Mouse (Mus musculus) spleen, adult 2 months (tissue): ENCODE results near the gene Hacd4. TPM values are rescaled to one million over a fixed set of nuclear protein-coding genes. Genes with fewer than 3 reads are reported as not detected.

Source experiments
- DNase-seq, 2 experiments: peaks; one replicate each; pipeline versions ENCODE4 v3.0.0 to v3.0.0-alpha.2; 2012 to 2021; ENCODE audit warnings: low spot score in 2 of 2, low read depth in 1 of 2
- H3K27ac ChIP-seq: fragments of 200-500 bp; 2 replicates; pipeline ENCODE4 v1.5.1; 2012; ENCODE audit warnings: low read length, inconsistent platforms; ENCODE audit not compliant: insufficient read depth
- H3K27me3 ChIP-seq: fragments of 200-500 bp; 2 replicates; pipeline ENCODE4 v1.6.1; 2012; ENCODE audit warnings: mild to moderate bottlenecking, moderate library complexity, low read length, inconsistent platforms; ENCODE audit not compliant: control insufficient read depth, insufficient read depth
- H3K36me3 ChIP-seq: fragments of 200-500 bp; 2 replicates; pipeline ENCODE4 v1.6.1; 2012; ENCODE audit warnings: mild to moderate bottlenecking, low read length, inconsistent platforms; ENCODE audit not compliant: control insufficient read depth, insufficient read depth
- H3K4me1 ChIP-seq: fragments of 200-500 bp; 2 replicates; pipeline ENCODE4 v1.6.1; 2011; ENCODE audit warnings: inconsistent platforms; ENCODE audit not compliant: control insufficient read depth, insufficient read depth, insufficient read length
- H3K4me3 ChIP-seq: fragments of 200-500 bp; 2 replicates; pipeline ENCODE4 v1.5.1; 2011; ENCODE audit warnings: mild to moderate bottlenecking, inconsistent platforms; ENCODE audit not compliant: insufficient read depth, insufficient read length; ENCODE audit errors: extremely low read depth
- CTCF ChIP-seq: fragments of 200-500 bp; IDR thresholded peaks from 2 replicates; pipeline ENCODE4 v1.5.1; 2011; ENCODE audit warnings: mild to moderate bottlenecking, inconsistent platforms; ENCODE audit not compliant: insufficient read depth, insufficient read length, insufficient replicate concordance; ENCODE audit errors: extremely low read depth
- POLR2A ChIP-seq: fragments of 200-500 bp; IDR thresholded peaks from 2 replicates; pipeline ENCODE4 v1.6.1; 2011; ENCODE audit warnings: low read depth, low read length, inconsistent platforms
- WGBS: fragments of 180-500 bp; shearing (Covaris S2); methylation state at CpG from one replicate; pipeline ENCODE4 v1.1.7; 2018; 5-methylcytosine and 5-hydroxymethylcytosine counted together
- polyA plus RNA-seq: library from polyadenylated mRNA; depleted of rRNA; stranded (reverse); fragments of >200 nt; gene quantifications from 2 replicates; pipeline ENCODE4 v1.2.3, GENCODE M21; 2012; rRNA removed

Gene Hacd4
- 1.4 and 2.1 TPM in 2 replicates for polyA plus RNA-seq

GRCm38 (mm10) chr4:88438326-88438989 is at the start of gene Hacd4:
Gene Hacd4, minus strand, starts transcription at chr4:88438928.
- Histone ChIP-seq H3K36me3 (no peaks in the 10 kb centered on the region), H3K27me3 (no peaks in the 10 kb centered on the region), H3K4me1 (no peaks in the 10 kb centered on the region), H3K27ac (peak within 1 kb of the TSS; percentile 28; the same call in 1 of the 2 replicates), H3K4me3 (peak within 1 kb of the TSS; percentile 36; the same call in 1 of the 2 replicates)
- DNase-seq = peak in 1 of 2 experiments; percentile 6
- 9% methylated on average over 14 of the region's 14 CpGs for WGBS
- no peak for TF ChIP-seq CTCF
- TF ChIP-seq POLR2A = no peak

GRCm38 (mm10) chr4:88488107-88488506 is 49.4 kb upstream of the Hacd4 start:
- no peak for TF ChIP-seq POLR2A
- TF ChIP-seq CTCF = no peak
- H3K4me3 ChIP-seq = no peak overlapping the region
- no peaks in the 10 kb centered on the region for H3K36me3 ChIP-seq
- DNase-seq = no peak
- WGBS = 89% methylated on average over 3 of the region's 3 CpGs
- no peak overlapping the region for H3K27ac ChIP-seq
- no peaks in the 10 kb centered on the region for H3K27me3 ChIP-seq
- H3K4me1 ChIP-seq = no peaks in the 10 kb centered on the region

GRCm38 (mm10) chr4:88480130-88480529 is 41.4 kb upstream of the Hacd4 start:
- 30% methylated on average over 6 of the region's 6 CpGs for WGBS
- DNase-seq = no peak

GRCm38 (mm10) chr4:88478809-88479186 is 40.1 kb upstream of the Hacd4 start:
- DNase-seq = no peak
- H3K27ac ChIP-seq = no peak overlapping the region
- WGBS = 91% methylated on average over 9 of the region's 9 CpGs
- H3K4me1 ChIP-seq = no peaks in the 10 kb centered on the region
- no peak for TF ChIP-seq CTCF
- TF ChIP-seq POLR2A = no peak
- H3K36me3 ChIP-seq = no peaks in the 10 kb centered on the region
- no peak overlapping the region for H3K4me3 ChIP-seq
- H3K27me3 ChIP-seq = no peaks in the 10 kb centered on the region; the same call in 1 of the 2 replicates

More at GRCm38 (mm10) chr4:88480130-88480529, 41.4 kb upstream of the Hacd4 start:
- H3K36me3 ChIP-seq = no peaks in the 10 kb centered on the region
- H3K27ac ChIP-seq = no peak overlapping the region
- no peaks in the 10 kb centered on the region for H3K27me3 ChIP-seq
- no peak overlapping the region for H3K4me3 ChIP-seq
- H3K4me1 ChIP-seq = no peaks in the 10 kb centered on the region
- TF ChIP-seq POLR2A (no peak), CTCF (no peak)

GRCm38 (mm10) chr4:88478177-88478808 is 39.6 kb upstream of the Hacd4 start:
- H3K4me3 ChIP-seq = no peak overlapping the region
- DNase-seq = no peak
- H3K27ac ChIP-seq = no peak overlapping the region
- no peaks in the 10 kb centered on the region for H3K36me3 ChIP-seq
- H3K27me3 ChIP-seq = no peaks in the 10 kb centered on the region; the same call in 1 of the 2 replicates
- no peak for TF ChIP-seq CTCF
- TF ChIP-seq POLR2A = no peak
- WGBS = 87% methylated on average over 4 of the region's 4 CpGs
- H3K4me1 ChIP-seq = no peaks in the 10 kb centered on the region

GRCm38 (mm10) chr4:88476511-88477210 is 37.9 kb upstream of the Hacd4 start:
- H3K27me3 ChIP-seq = no peaks in the 10 kb centered on the region; the same call in 1 of the 2 replicates
- no peak for DNase-seq
- 84% methylated on average over 4 of the region's 4 CpGs for WGBS
- no peaks in the 10 kb centered on the region for H3K4me1 ChIP-seq
- H3K4me3 ChIP-seq = no peak overlapping the region
- H3K27ac ChIP-seq = no peak overlapping the region
- H3K36me3 ChIP-seq = no peaks in the 10 kb centered on the region
- no peak for TF ChIP-seq CTCF
- no peak for TF ChIP-seq POLR2A
